7 mouse cellular contexts compared by ENCODE assay signal in genomic region chr2:33876529-33877290, GRCm38 (mm10). TPM values are rescaled to one million over a fixed set of nuclear protein-coding genes. Genes with fewer than 3 reads are reported as not detected.
DNase-seq lines count a peak whose midpoint lies in the region.

No protein-coding gene starts in this region.

- peak overlapping the region; percentile 93 for H3K27ac ChIP-seq in embryonic facial prominence, embryonic 10.5 days (replicated peaks)

- peaks cover 27% of the 10 kb centered on the region for H3K36me3 ChIP-seq in embryonic facial prominence, embryonic 10.5 days (replicated peaks)

- 15% methylated on average over 25 of the region's 25 CpGs for WGBS in embryonic facial prominence, embryonic 10.5 days

- H3K4me3 ChIP-seq in embryonic facial prominence, embryonic 10.5 days: peak overlapping the region; percentile 43

- intact Hi-C loops in left cerebral cortex, postnatal 36 days (cut with DNase I): no loop called here

- peaks cover 3% of the 10 kb centered on the region; the same call in 1 of the 2 replicates for H3K9me3 ChIP-seq in embryonic facial prominence, embryonic 10.5 days

- H3K27me3 ChIP-seq in embryonic facial prominence, embryonic 10.5 days (replicated peaks; ENCODE audit: low read depth, poor library complexity, severe bottlenecking): peaks cover 13% of the 10 kb centered on the region; the same call in 1 of the 2 replicates

- H3K4me1 ChIP-seq in embryonic facial prominence, embryonic 10.5 days: peaks cover 81% of the 10 kb centered on the region

- DNase-seq in brain, embryonic 18.5 days (ENCODE audit: low read depth, low spot score): peak; percentile 75
- peak; percentile 87 for DNase-seq in embryonic facial prominence, embryonic 10.5 days (ENCODE audit: low spot score)
- DNase-seq in gastrocnemius, postnatal 4 days (ENCODE audit: low spot score in 2 of 2): peak; percentile 44 to 68
- DNase-seq in kidney, adult 18-20 months: peak; percentile 69
- peak; percentile 60 to 67 for DNase-seq in left cerebral cortex, postnatal 36 days (ENCODE audit: low spot score in 2 of 2)
- peak; percentile 88 for DNase-seq in neural tube, embryonic 10.5 days (ENCODE audit: extremely low spot score, low spot score)
- DNase-seq in yolk sac, embryonic 10.5 days (ENCODE audit: low spot score): peak; percentile 61

RNA-seq across cellular contexts. Expression of gene Mvb12b, which starts 11.0 kb away (rescaled TPM):
- 14.4 and 16.1 TPM in 2 replicates for polyA plus RNA-seq in embryonic facial prominence, embryonic 10.5 days (2016; fragmentation: Nextera tagmentation; extraction: Ambion mirVana)
- total RNA-seq in gastrocnemius, postnatal 4 days (2021): 10 to 100 TPM; 33.3 to 36.7 TPM
- 10 to 100 TPM; 83.8 to 84.3 TPM for total RNA-seq in left cerebral cortex, postnatal 36 days (2021)

Comparison
In these comparisons a context has a peak if more than half of its experiments do, and no peak if none do; other contexts are left out.
1. Peak in every context shown above with its lines: DNase-seq, H3K4me3 ChIP-seq and H3K27ac ChIP-seq.